Mouse (Mus musculus) frontal cortex, postnatal 10 days (tissue): Measurements from ENCODE around the gene Poldip2.
"Not testable (repeated sequence)": the region's sequence is repeated elsewhere in the genome, so short reads cannot be mapped to it uniquely, and the experiment has no call there.

Experiments used
- DNase-seq, 2 experiments: peaks; one replicate each; pipeline ENCODE4 v3.0.0; 2022; ENCODE audit warnings: low spot score in 2 of 2, mixed read lengths in 1 of 2

Gene Poldip2

DNA sequence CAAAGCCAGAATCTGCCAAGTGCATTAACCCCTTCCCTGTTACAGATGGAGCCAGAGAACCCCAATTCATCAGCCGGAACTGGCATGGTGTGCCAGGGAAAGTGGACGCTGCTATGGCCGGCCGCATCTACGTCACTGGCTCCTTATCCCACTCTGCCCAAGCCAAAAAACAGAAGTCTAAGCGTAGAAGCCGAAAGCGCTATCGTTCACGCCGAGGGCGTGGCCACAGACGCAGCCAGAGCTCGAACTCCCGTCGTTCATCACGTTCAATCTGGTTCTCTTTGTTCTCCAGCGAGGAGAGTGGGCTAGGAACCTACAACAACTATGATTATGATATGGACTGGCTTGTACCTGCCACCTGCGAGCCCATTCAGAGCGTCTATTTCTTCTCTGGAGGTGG lies 10.5 kb upstream of the Poldip2 start:
- DNase-seq = no peak

DNA sequence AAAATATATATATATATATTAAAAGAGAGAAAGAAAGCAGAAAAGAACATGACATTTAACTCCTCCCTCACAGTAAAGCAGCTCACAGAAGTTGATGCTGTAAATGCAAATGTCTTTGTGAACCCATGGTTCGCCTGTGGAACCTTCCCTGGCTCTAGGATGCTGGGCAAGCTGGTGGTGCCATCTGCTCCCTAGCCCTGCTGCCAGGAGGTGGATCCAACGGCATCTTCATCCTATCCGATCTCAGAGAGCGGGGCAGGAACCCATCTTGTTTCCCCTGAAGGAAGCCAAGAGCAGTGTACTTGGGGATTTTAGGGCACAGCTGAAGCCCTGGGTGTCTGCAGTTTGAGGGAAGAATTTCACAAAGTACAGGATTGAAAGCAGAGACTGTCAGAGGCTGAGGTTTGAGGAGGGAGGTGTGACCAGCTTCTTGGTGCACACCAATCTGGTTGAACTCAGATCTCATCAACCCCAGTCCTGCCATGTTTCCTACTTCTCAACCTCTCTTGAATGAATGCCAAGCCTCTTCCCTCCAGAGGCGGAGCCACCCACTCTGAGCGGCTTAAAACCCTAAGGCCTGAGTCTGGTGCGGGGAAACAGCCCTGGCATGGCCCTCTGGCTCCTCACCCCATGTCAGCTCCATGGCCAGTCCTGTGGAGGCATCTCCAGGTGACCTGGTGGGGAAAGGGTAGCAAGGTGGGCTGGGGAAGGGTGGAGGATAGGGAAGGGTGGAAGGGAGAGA lies 8.9 kb upstream of the Poldip2 start, which contains the start of gene Sebox:
TSS of gene Sebox (plus strand) at position 539 of the 742 bp plus-strand sequence.
- no peak for DNase-seq

DNA sequence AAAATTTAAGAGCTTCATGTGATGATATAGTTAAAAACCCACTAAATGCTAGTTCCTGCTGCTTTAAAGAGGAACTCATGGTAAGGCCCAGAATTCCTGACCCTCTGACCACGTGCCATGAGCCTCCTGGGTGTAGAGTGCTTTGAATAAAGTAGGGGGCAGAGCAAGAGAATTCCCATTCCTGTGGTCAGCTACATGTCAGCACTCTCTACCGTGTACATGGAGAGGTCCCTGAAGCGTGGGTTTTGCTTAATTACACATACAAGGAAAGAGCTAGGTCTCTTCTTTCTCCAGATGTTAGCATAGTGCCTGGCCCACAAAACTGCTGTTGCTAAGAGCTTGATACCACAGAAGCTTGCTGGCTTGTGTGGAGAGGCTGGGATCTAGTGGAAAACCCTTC lies 6.6 kb upstream of the Poldip2 start:
- no peak for DNase-seq

GRCm38 (mm10) chr11:78509148-78509547 lies 2.8 kb upstream of the Poldip2 start:
- DNase-seq = no peak

GRCm38 (mm10) chr11:78513106-78513790 lies 1.3 kb downstream of the Poldip2 start:
- DNase-seq = no peak

DNA sequence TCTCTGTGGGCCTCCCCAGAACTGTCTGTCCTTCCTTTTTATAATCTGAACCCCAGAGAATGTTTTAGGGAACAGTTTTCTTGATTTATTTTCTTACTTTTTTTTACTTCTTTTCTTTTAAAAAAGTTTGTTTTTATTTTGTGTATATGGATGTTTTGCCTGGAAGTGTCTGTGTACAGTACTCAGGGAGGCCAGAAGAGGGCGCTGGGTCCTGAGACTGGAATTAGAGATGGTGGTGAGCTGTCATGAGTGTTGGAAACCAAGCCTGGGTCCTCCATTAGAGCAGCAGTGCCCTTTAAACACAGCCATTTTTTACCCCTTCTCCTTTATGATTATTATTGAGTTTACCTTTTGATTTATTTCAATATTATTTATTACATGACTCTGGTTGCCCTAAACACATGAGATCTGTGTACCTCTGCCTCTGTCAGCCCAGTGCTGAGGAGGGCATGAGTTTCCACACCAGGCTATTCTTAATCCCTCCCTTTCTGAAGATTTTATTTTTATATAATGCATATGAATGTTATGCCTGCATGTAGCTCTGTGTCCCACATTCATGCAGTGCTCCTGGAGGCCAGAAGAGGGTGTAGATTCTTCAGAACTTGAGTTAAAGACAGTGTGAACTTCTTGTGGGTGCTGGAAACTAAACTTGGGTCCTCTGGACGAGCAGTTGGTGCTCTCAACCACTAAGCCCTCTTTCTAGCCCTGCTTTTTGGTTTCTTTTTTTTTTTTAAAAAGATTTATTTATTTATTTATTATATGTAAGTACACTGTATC lies 3.7 kb downstream of the Poldip2 start:
- no peak for DNase-seq

DNA sequence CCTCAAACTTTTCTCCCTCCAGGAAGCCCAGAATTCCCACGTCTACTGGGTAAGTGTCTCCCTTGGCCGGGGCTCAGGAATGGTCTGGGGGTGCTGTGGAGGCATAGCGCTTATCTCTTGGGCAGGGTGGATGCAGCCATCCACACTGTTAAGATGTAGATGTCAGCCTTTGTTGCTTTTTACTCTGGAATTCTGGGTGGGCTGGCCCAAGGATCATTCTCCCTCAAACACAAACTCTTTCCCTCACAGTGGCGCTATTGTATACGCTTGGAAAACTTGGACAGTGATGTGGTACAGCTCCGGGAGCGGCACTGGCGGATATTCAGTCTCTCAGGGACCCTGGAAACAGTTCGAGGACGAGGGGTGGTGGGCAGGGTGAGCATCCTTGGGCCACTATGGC lies 6.9 kb downstream of the Poldip2 start:
- no peak for DNase-seq

DNA sequence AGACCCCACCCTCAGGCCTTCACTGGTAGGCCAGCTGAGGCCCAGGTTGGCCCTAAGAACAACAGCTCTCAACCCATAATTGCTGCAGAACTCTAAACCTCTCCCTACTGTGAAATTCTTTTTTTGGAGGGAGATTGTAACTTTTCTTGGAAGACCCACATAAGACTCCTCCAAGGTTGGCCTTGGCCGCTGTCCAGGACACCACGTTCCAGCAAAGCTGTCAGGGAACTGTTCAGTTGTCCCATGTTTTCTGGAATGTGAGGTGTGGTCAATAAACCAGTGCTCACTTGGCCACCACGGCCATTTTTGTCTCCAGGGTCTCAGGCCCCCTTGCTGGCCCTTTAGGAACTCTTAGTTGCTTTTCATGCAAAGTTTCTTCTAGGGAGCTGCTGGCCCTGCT lies 9.9 kb downstream of the Poldip2 start:
- DNase-seq = no peak

GRCm38 (mm10) chr11:78522481-78522997 lies 10.5 kb downstream of the Poldip2 start:
- DNase-seq = no peak

DNA sequence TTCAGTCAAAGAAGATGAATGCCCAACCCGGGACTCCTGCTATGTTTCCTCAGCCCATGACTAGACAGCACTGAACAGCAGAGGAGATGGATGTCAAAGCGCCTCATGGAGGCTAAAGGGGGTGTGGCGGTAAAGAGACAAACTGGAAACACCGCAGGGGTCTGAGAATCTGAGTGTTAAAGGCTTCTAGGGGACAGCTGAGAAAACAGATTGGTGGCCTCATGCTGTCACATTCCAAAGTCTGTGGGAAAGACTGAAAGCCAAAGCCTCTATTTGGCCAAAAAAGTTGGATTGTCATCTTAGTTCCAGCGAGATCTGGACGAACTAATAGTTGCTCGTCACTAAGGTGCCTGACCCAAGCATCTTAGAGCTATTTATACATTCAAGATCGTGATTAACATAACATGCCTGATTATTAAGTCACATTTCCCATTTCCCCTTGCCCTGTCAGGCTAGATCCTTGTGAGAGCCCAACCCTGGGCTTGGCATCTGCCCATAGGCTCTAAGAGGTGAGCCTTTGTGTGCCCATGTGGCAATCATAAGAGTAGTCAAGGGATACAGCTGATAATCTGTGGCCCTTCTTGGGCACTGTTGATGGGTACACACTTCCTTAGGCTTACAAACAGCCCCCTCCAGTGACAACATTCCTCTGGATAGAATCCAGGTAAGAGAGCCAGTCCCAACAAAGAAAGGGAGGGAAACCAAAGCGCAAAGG lies 11.4 kb downstream of the Poldip2 start:
- DNase-seq = no peak

DNA sequence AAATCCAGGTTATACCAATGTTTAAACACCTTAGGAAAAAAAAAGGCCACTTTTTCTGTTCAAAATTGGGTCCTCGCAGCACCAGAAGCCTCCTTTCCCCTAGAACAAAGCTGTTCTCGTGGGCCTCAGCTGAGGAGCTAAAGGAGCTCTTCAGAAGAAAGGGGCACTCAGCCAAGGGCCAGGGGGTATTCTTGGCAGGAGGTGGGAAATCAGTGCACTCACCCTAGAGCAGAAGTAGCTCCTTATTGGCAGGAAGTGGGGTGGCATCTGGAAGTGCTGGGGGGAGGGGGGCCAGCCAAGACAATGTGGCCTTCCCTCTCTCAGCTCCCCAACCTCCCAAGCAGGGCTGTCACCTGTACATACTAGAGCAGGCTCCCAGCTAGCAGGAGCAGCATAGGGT lies 12.8 kb downstream of the Poldip2 start:
- DNase-seq = no peak

- no peak for DNase-seq
These were observed 16.7 kb downstream of the Poldip2 start for GRCm38 (mm10) chr11:78528714-78529113.

DNA sequence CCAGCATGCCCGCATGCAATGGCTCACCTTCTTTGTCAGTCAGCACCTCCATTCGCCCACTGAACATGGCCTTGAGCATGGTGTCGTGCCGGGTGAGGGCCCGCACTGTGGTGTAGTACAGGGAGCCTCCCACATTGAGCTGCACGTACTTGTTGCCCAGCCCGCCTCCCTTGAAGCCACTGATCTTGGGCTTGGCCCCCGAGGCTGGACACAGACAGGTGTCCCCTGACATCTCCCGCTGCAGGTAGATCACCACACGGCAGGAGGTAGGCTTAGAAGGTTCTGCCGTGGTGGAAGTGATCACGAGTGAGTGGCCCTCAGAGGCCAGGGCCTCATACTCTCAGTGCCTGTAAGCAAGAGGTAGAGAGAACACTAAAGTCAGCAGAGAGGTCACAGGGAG lies 18.0 kb downstream of the Poldip2 start:
- DNase-seq = no peak

GRCm38 (mm10) chr11:78531046-78531445 lies 19.1 kb downstream of the Poldip2 start:
- no peak for DNase-seq

- not testable (repeated sequence) for DNase-seq
These were observed 19.5 kb downstream of the Poldip2 start for GRCm38 (mm10) chr11:78531515-78531914.

DNA sequence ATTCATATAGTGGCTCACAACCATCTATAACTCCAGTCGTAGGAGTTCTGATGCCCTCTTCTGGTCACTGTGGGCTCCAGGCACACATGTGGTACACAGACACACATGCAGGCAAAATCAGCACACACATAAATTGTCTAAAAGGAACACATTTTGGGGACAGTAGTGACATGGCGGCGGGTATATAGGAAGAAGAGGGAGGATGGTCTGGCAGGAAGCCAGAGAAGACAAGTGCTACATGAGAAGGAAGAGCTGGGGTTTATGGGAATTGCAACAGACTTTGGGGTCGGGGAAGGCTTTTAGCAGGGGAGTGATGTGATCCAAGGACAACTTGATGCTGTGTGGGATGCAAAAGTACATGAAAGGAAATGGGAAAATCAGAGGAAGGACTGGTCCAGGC lies 22.5 kb downstream of the Poldip2 start:
- no peak for DNase-seq

DNA sequence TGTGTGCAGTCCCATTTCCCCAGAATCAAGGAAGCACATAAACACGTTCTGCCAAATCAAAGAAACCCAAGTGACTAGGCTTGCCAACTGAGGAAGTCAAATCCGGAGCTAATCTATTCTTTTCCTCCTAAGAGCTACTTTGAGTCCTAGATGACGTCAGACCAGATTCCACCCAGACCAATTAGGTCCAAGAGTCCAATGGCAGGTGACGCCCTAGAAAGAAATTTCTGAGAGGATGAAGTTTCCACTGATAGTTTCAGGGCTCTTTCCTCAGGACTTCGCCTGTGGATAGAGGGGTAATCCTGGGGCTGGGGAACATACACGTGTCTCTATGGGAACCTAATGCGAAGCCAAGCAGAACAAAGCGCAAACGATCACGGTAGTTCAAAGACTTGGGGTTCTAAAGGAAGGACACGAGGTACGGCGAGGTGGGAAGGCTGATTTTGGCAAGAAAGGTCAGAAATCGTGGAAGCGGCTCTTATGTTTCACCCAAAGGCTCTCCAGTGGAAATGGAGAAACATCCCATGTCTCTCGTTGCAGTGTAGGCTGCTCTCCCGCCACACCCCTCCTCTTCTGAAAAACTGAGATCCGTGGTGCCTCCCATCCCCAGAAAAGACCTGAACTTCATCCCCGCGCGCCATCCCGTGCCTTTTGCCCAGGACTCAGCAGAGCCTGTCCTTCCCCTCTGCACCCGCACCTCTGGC lies 23.5 kb downstream of the Poldip2 start:
- DNase-seq = no peak

DNA sequence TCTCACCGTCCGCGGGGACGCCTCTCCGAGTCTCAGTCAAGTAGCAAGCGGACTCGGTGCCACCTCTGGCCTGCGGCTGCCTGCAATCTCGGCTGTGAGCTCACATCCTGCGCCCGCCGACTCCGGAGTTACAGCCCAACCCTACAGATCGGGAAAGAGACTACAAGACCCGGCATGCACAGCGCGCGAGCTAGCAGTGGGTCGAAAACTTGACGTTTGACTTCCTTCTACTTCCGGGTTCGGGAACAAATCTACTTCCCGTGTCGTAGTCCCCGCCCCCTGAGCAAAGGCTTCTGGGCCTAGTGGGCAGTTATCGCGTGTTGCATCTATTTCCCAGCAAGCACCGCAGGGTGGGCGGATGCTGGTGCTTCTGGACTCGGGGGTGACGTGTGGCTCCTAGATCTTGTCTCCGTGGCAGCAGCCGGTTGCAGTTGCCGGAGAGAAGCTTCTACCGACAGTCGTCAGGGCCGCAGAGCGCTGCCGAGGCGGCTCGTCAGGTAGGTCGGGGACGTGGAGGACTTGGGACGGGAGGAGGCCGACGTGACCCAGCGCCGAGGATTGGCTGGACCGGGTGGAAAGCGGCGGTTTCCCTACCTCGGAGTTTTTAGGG lies 24.2 kb downstream of the Poldip2 start, which contains the start of the genes Tnfaip1 and Ift20:
TSS of gene Tnfaip1 (minus strand) at position 253 of the 610 bp plus-strand sequence.
TSS of gene Ift20 (plus strand) at position 282 of the 610 bp plus-strand sequence.
- DNase-seq = peak; percentile 98 to 99

DNA sequence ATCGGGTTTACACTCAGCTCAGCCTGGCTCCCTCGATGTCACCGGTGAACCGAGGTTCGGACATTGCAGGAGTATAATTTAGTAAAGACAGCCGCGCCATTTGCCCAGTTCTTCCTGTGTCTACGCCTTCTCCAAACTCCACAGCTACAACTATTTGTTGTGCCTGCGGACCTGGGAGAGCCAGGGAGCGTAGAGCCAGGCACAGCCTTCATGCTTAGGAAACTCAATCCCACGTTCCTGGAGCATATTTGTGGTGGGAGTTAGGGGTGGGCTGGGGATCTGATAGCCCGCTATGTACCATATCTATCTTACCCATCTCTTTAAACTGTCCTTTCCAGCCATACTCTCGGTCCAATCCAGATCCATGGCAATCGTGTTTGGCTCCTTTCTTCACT lies 24.7 kb downstream of the Poldip2 start:
- no peak for DNase-seq

- no peak for DNase-seq
These were observed 28.4 kb downstream of the Poldip2 start for GRCm38 (mm10) chr11:78540358-78540757.
